Mouse (Mus musculus) stomach, embryonic 16.5 days (tissue): ENCODE data around the gene Zfp870. TPM values are rescaled to one million over a fixed set of nuclear protein-coding genes. Genes with fewer than 3 reads are reported as not detected.
A peak's percentile ranks its signal among the peaks of the same experiment; 100 is the strongest.

Experiments
- ATAC-seq: fragments of 200-750 bp; cut with Nextera tagmentation; 2 replicates; pipeline ENCODE4 v1.8.0; 2017; ENCODE audit warnings: moderate number of reproducible peaks, moderate TSS enrichment; ENCODE audit not compliant: insufficient read depth, low FRiP score
- H3K27ac ChIP-seq: fragments of 300-500 bp; sonication (generic); 2 replicates; pipeline ENCODE4 v1.5.1; 2014; ENCODE audit warnings: low read length
- H3K27me3 ChIP-seq: fragments of 300-500 bp; sonication (generic); 2 replicates; pipeline ENCODE4 v1.6.1; 2014; ENCODE audit warnings: low read length, control low read depth, mixed read lengths; ENCODE audit not compliant: control insufficient read depth, insufficient read depth
- H3K36me3 ChIP-seq: fragments of 300-500 bp; sonication (generic); 2 replicates; pipeline ENCODE4 v1.6.1; 2014; ENCODE audit warnings: low read length; ENCODE audit not compliant: control insufficient read depth, insufficient read depth
- H3K4me1 ChIP-seq: fragments of 300-500 bp; sonication (generic); 2 replicates; pipeline ENCODE4 v1.6.1; 2014; ENCODE audit warnings: low read length, control low read depth, mixed read lengths; ENCODE audit not compliant: control insufficient read depth, insufficient read depth
- H3K4me2 ChIP-seq: fragments of 300-500 bp; sonication (generic); 2 replicates; pipeline ENCODE4 v1.6.1; 2014; ENCODE audit warnings: low read depth, low read length, mixed read lengths
- H3K4me3 ChIP-seq: fragments of 300-500 bp; sonication (generic); replicated peaks from 2 replicates; pipeline ENCODE4 v1.5.1; 2014; ENCODE audit warnings: mild to moderate bottlenecking, low read length
- H3K9ac ChIP-seq: fragments of 300-500 bp; sonication (generic); 2 replicates; pipeline ENCODE4 v1.6.1; 2014; ENCODE audit warnings: low read length
- H3K9me3 ChIP-seq: fragments of 300-500 bp; sonication (generic); replicated peaks from 2 replicates; pipeline ENCODE4 v1.6.1; 2016; ENCODE audit warnings: low read length, control low read depth; ENCODE audit not compliant: control insufficient read depth
- WGBS: fragments of 180-500 bp; shearing (Covaris S2); extraction: QIAGEN DNeasy Blood & Tissue Kit; methylation state at CpG from one replicate; pipeline ENCODE4 v1.1.7; 2014; 5-methylcytosine and 5-hydroxymethylcytosine counted together
- polyA plus RNA-seq: library from polyadenylated mRNA; unstranded; fragments of >200 nt; fragmentation: Nextera tagmentation; extraction: Ambion mirVana; gene quantifications from 2 replicates; pipeline ENCODE4 v1.2.1, GENCODE M21; 2015

The Zfp870 gene
- polyA plus RNA-seq = 5.8 and 6.7 TPM in 2 replicates

DNA sequence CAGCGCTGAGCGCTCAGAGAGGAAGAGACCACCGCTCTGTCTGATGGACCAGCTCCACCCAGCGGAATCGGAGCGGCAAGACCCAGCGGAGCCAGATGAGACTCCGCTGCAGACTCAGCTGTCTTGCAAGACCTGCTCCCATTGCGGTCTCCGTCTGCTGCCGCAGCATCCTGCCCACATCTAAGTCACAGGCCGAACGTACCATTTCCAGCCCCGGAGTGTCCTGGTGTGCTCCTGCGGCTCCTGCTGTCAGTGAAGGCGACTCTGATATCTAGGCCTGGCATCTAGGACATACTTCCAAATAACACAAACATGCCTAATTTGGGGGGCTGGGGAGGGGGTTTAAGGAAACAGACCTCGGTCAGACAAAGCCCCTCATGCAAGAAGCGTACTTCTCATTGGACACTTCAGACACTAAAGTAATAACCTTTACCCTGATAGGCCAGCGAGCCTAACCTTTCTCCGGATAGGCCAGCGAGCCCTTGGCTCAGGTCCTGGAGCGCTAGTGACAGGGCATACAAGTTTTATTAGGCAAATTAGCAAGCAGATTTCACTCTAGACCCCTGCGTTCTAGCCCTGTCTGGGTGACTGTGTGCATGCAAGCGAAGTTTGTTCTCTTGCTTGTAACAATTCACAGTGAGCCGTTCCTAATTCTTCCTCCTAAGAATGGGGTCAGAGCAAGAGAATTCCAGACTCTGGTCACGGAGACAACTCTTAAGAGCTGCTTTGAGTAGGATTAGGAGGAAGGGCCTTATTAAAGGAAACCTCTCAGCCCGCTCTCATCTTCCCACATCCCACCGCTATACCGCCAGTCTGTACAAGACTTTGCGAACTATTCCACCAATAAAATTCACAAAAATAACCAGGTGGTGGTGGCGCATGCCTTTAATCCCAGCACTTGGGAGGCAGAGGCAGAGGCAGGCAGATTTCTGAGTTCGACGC lies at the start of gene Zfp870:
Zfp870 (minus strand) TSS at position 404 of the 942 bp plus-strand sequence.
- ATAC-seq = peak; percentile 97
- Histone ChIP-seq H3K36me3 (no peaks in the 10 kb centered on the region), H3K9ac (peak within 1 kb of the TSS; percentile 90), H3K4me1 (peaks cover 8% of the 10 kb centered on the region; the same call in 1 of the 2 replicates), H3K4me2 (peak within 1 kb of the TSS; percentile 77), H3K9me3 (no peaks in the 10 kb centered on the region), H3K27ac (peak within 1 kb of the TSS; percentile 92), H3K4me3 (peak within 1 kb of the TSS; percentile 89), H3K27me3 (no peaks in the 10 kb centered on the region)
- 12% methylated on average over 33 of the region's 33 CpGs for WGBS

GRCm38 (mm10) chr17:32939831-32940230 lies 48.4 kb upstream of the Zfp870 start:
- Histone ChIP-seq H3K9ac (no peak overlapping the region), H3K4me2 (no peak overlapping the region), H3K27me3 (no peaks in the 10 kb centered on the region), H3K36me3 (no peaks in the 10 kb centered on the region), H3K9me3 (no peaks in the 10 kb centered on the region), H3K4me3 (no peak overlapping the region), H3K27ac (no peak overlapping the region), H3K4me1 (no peaks in the 10 kb centered on the region)
- ATAC-seq = no peak
- 78% methylated on average over 4 of the region's 4 CpGs for WGBS

- no peaks in the 10 kb centered on the region for H3K36me3 ChIP-seq
- ATAC-seq = no peak
- H3K27me3 ChIP-seq = no peaks in the 10 kb centered on the region
- 75% methylated on average over 5 of the region's 5 CpGs for WGBS
- peaks cover 8% of the 10 kb centered on the region; the same call in 1 of the 2 replicates for H3K4me1 ChIP-seq
- H3K27ac ChIP-seq = no peak overlapping the region
- no peaks in the 10 kb centered on the region for H3K9me3 ChIP-seq
- no peak overlapping the region for H3K4me2 ChIP-seq
- H3K9ac ChIP-seq = no peak overlapping the region
- H3K4me3 ChIP-seq = no peak overlapping the region
Observed at GRCm38 (mm10) chr17:32927803-32928202, 36.4 kb upstream of the Zfp870 start.

GRCm38 (mm10) chr17:32924658-32925312 lies 33.3 kb upstream of the Zfp870 start:
- Histone ChIP-seq H3K4me1 (peaks cover 8% of the 10 kb centered on the region; the same call in 1 of the 2 replicates), H3K4me2 (peak overlapping the region; percentile 89), H3K27ac (peak overlapping the region; percentile 37), H3K27me3 (no peaks in the 10 kb centered on the region), H3K36me3 (no peaks in the 10 kb centered on the region), H3K9me3 (0 out of 2 replicates have a peak, but pooled peaks cover 7% of the 10 kb centered on the region), H3K9ac (peak overlapping the region; percentile 79), H3K4me3 (peak overlapping the region; percentile 58)
- 13% methylated on average over 32 of the region's 32 CpGs for WGBS
- peak; percentile 95 for ATAC-seq

- Histone ChIP-seq H3K4me2 (no peak overlapping the region), H3K4me3 (no peak overlapping the region), H3K27ac (no peak overlapping the region), H3K4me1 (peaks cover 8% of the 10 kb centered on the region; the same call in 1 of the 2 replicates), H3K9ac (no peak overlapping the region), H3K36me3 (no peaks in the 10 kb centered on the region), H3K27me3 (no peaks in the 10 kb centered on the region), H3K9me3 (0 out of 2 replicates have a peak, but pooled peaks cover 7% of the 10 kb centered on the region)
- ATAC-seq = no peak
- WGBS = 95% methylated on average over 1 of the region's 1 CpGs
Observed at GRCm38 (mm10) chr17:32923681-32924080, 32.2 kb upstream of the Zfp870 start.

DNA sequence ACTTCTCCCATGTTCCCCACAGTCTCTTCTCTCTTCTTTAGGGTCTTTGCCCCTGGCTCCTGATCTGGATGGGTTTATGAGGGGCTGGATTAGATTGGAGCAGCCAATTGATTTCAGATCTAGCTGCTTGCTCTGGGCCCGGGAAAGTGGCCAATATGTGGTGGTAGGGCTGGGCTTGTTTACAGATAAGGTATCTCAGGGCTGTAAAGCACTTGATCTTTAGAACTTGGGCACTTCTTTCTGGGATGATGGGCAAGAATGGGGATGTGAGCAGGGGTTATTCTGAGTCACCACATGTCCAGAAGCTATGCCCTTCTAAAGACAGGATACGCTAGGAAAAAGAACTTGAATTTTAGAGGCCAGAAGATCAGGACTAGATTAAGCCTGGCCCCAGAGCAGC lies 27.7 kb upstream of the Zfp870 start:
- H3K9me3 ChIP-seq = 0 out of 2 replicates have a peak, but pooled peaks cover 7% of the 10 kb centered on the region
- no peak overlapping the region for H3K4me3 ChIP-seq
- ATAC-seq = no peak
- WGBS = 49% methylated on average over 2 of the region's 2 CpGs
- no peak overlapping the region for H3K4me2 ChIP-seq
- H3K36me3 ChIP-seq = no peaks in the 10 kb centered on the region
- H3K9ac ChIP-seq = no peak overlapping the region
- no peak overlapping the region for H3K27ac ChIP-seq
- no peaks in the 10 kb centered on the region for H3K4me1 ChIP-seq
- no peaks in the 10 kb centered on the region for H3K27me3 ChIP-seq

- 55% methylated on average over 2 of the region's 2 CpGs for WGBS
- Histone ChIP-seq H3K4me2 (no peak within 1 kb of the TSS), H3K36me3 (no peaks in the 10 kb centered on the region), H3K9ac (no peak within 1 kb of the TSS), H3K27ac (no peak within 1 kb of the TSS), H3K27me3 (no peaks in the 10 kb centered on the region), H3K4me1 (no peaks in the 10 kb centered on the region), H3K4me3 (no peak within 1 kb of the TSS), H3K9me3 (0 out of 2 replicates have a peak, but pooled peaks cover 7% of the 10 kb centered on the region)
- no peak for ATAC-seq
Observed at GRCm38 (mm10) chr17:32917131-32917530, 25.7 kb upstream of the Zfp870 start, which contains the start of gene Cyp4f14. TSS of gene Cyp4f14 (minus strand) at chr17:32917342.

DNA sequence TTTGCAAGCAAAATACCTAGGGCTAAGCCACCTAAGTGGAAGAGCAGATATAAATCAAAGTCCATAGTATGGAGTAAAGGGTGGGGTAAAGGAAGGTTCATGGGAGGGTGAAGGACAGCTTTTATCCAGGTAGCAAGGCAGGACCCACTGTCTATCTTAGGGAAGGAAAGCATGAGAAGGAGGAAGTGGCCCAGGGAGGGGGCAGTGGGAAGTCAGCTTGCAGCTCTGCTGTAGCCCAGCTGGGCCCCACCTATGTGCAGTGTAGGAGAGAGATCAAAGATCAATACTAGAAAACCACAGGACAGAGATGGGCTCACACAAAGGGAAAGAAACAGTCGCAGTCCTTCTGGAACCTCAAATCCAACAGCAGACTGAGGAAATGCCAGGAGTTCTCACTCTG lies 24.6 kb upstream of the Zfp870 start:
- H3K9ac ChIP-seq = no peak overlapping the region
- H3K9me3 ChIP-seq = 0 out of 2 replicates have a peak, but pooled peaks cover 4% of the 10 kb centered on the region
- no peaks in the 10 kb centered on the region for H3K36me3 ChIP-seq
- H3K4me3 ChIP-seq = no peak overlapping the region
- WGBS = 62% methylated on average over 1 of the region's 1 CpGs
- no peak overlapping the region for H3K4me2 ChIP-seq
- no peaks in the 10 kb centered on the region for H3K4me1 ChIP-seq
- no peak overlapping the region for H3K27ac ChIP-seq
- peak; percentile 60 for ATAC-seq
- no peaks in the 10 kb centered on the region for H3K27me3 ChIP-seq

GRCm38 (mm10) chr17:32906172-32906571 lies 14.7 kb upstream of the Zfp870 start:
- Histone ChIP-seq H3K36me3 (no peaks in the 10 kb centered on the region), H3K4me3 (no peak overlapping the region), H3K9ac (no peak overlapping the region), H3K27me3 (no peaks in the 10 kb centered on the region), H3K4me2 (no peak overlapping the region), H3K9me3 (no peaks in the 10 kb centered on the region), H3K27ac (no peak overlapping the region), H3K4me1 (no peaks in the 10 kb centered on the region)
- ATAC-seq = no peak
- WGBS = 70% methylated on average over 10 of the region's 10 CpGs
